Mouse (Mus musculus): ENCODE data around the gene Grin2b. TPM values are rescaled to one million over a fixed set of nuclear protein-coding genes. Genes with fewer than 3 reads are reported as not detected.

The Grin2b gene
- polyA plus RNA-seq, 1 experiment from 2014 or later: not detected

- Histone ChIP-seq H3K4me2 (replicated peaks; ENCODE audit: low read depth) (no peak overlapping the region), H3K27me3 (ENCODE audit: control insufficient read depth, insufficient read depth, low read length) (no peaks in the 10 kb centered on the region), H3K9me3 (ENCODE audit: control insufficient read depth, low read length) (no peaks in the 10 kb centered on the region), H3K9ac (ENCODE audit: low read length) (no peak overlapping the region), H3K4me3 (ENCODE audit: low read depth, low read length) (no peak overlapping the region), H3K4me1 (replicated peaks; ENCODE audit: control insufficient read depth, insufficient read depth) (no peaks in the 10 kb centered on the region), H3K27ac (replicated peaks) (no peak overlapping the region), H3K36me3 (ENCODE audit: control insufficient read depth, insufficient read depth, low read length) (no peaks in the 10 kb centered on the region)
- WGBS: 83% methylated on average over 2 of the region's 2 CpGs
- TF ChIP-seq CTCF (IDR thresholded peaks at IDR 0.05; ENCODE audit: low read depth): no peak
- TF ChIP-seq EP300 (optimal IDR thresholded peaks at IDR 0.05): no peak
- DNase-seq (ENCODE audit: low spot score): no peak
- ATAC-seq (ENCODE audit: low FRiP score, low TSS enrichment): no peak
Observed at GRCm38 (mm10) chr6:135745606-135746005, 427.7 kb downstream of the Grin2b start.

- ATAC-seq (ENCODE audit: low FRiP score, low TSS enrichment) (no peak), DNase-seq (ENCODE audit: low spot score) (no peak)
- H3K27me3 ChIP-seq (ENCODE audit: control insufficient read depth, insufficient read depth, low read length): no peaks in the 10 kb centered on the region
- TF ChIP-seq CTCF (IDR thresholded peaks at IDR 0.05; ENCODE audit: low read depth) (no peak), EP300 (optimal IDR thresholded peaks at IDR 0.05) (no peak)
- no peak overlapping the region for H3K27ac ChIP-seq (replicated peaks)
- WGBS: 92% methylated on average over 4 of the region's 4 CpGs
- no peak overlapping the region for H3K4me2 ChIP-seq (replicated peaks; ENCODE audit: low read depth)
- H3K9me3 ChIP-seq (ENCODE audit: control insufficient read depth, low read length): no peaks in the 10 kb centered on the region
- no peaks in the 10 kb centered on the region for H3K36me3 ChIP-seq (ENCODE audit: control insufficient read depth, insufficient read depth, low read length)
- H3K4me3 ChIP-seq (ENCODE audit: low read depth, low read length): no peak overlapping the region
- no peaks in the 10 kb centered on the region for H3K4me1 ChIP-seq (replicated peaks; ENCODE audit: control insufficient read depth, insufficient read depth)
- H3K9ac ChIP-seq (ENCODE audit: low read length): no peak overlapping the region
Observed at GRCm38 (mm10) chr6:135734227-135734732, 439.0 kb downstream of the Grin2b start.

- WGBS: 93% methylated on average over 5 of the region's 5 CpGs
- no peaks in the 10 kb centered on the region for H3K9me3 ChIP-seq (ENCODE audit: control insufficient read depth, low read length)
Observed at GRCm38 (mm10) chr6:135727106-135727505, 446.2 kb downstream of the Grin2b start.

GRCm38 (mm10) chr6:135721706-135722105 is 451.6 kb downstream of the Grin2b start:
- 88% methylated on average over 2 of the region's 2 CpGs for WGBS
- no peak for DNase-seq (ENCODE audit: low spot score)
- Histone ChIP-seq H3K9me3 (ENCODE audit: control insufficient read depth, low read length) (no peaks in the 10 kb centered on the region), H3K27me3 (ENCODE audit: control insufficient read depth, insufficient read depth, low read length) (no peaks in the 10 kb centered on the region), H3K4me2 (replicated peaks; ENCODE audit: low read depth) (no peak overlapping the region), H3K9ac (ENCODE audit: low read length) (no peak overlapping the region), H3K27ac (replicated peaks) (no peak overlapping the region), H3K4me3 (ENCODE audit: low read depth, low read length) (no peak overlapping the region), H3K36me3 (ENCODE audit: control insufficient read depth, insufficient read depth, low read length) (no peaks in the 10 kb centered on the region), H3K4me1 (replicated peaks; ENCODE audit: control insufficient read depth, insufficient read depth) (no peaks in the 10 kb centered on the region)
- no peak for TF ChIP-seq EP300 (optimal IDR thresholded peaks at IDR 0.05)
- TF ChIP-seq CTCF (IDR thresholded peaks at IDR 0.05; ENCODE audit: low read depth): no peak
- no peak for ATAC-seq (ENCODE audit: low FRiP score, low TSS enrichment)

More at GRCm38 (mm10) chr6:135727106-135727505, 446.2 kb downstream of the Grin2b start:
- Histone ChIP-seq H3K4me3 (ENCODE audit: low read depth, low read length) (no peak overlapping the region), H3K36me3 (ENCODE audit: control insufficient read depth, insufficient read depth, low read length) (no peaks in the 10 kb centered on the region), H3K27me3 (ENCODE audit: control insufficient read depth, insufficient read depth, low read length) (no peaks in the 10 kb centered on the region), H3K4me2 (replicated peaks; ENCODE audit: low read depth) (no peak overlapping the region), H3K9ac (ENCODE audit: low read length) (no peak overlapping the region), H3K4me1 (replicated peaks; ENCODE audit: control insufficient read depth, insufficient read depth) (no peaks in the 10 kb centered on the region), H3K27ac (replicated peaks) (no peak overlapping the region)
- ATAC-seq (ENCODE audit: low FRiP score, low TSS enrichment) (no peak), DNase-seq (ENCODE audit: low spot score) (no peak)
- no peak for TF ChIP-seq CTCF (IDR thresholded peaks at IDR 0.05; ENCODE audit: low read depth)
- TF ChIP-seq EP300 (optimal IDR thresholded peaks at IDR 0.05): no peak

- no peaks in the 10 kb centered on the region for H3K9me3 ChIP-seq (ENCODE audit: control insufficient read depth, low read length)
- no peak overlapping the region for H3K27ac ChIP-seq (replicated peaks)
- 70% methylated on average over 4 of the region's 4 CpGs for WGBS
- H3K36me3 ChIP-seq (ENCODE audit: control insufficient read depth, insufficient read depth, low read length): no peaks in the 10 kb centered on the region
- H3K4me1 ChIP-seq (replicated peaks; ENCODE audit: control insufficient read depth, insufficient read depth): no peaks in the 10 kb centered on the region
- no peak overlapping the region for H3K9ac ChIP-seq (ENCODE audit: low read length)
- DNase-seq (ENCODE audit: low spot score) (no peak), ATAC-seq (ENCODE audit: low FRiP score, low TSS enrichment) (no peak)
- no peak overlapping the region for H3K4me3 ChIP-seq (ENCODE audit: low read depth, low read length)
- H3K4me2 ChIP-seq (replicated peaks; ENCODE audit: low read depth): no peak overlapping the region
- H3K27me3 ChIP-seq (ENCODE audit: control insufficient read depth, insufficient read depth, low read length): no peaks in the 10 kb centered on the region
- TF ChIP-seq EP300 (optimal IDR thresholded peaks at IDR 0.05) (no peak), CTCF (IDR thresholded peaks at IDR 0.05; ENCODE audit: low read depth) (no peak)
Observed at GRCm38 (mm10) chr6:135714906-135715305, 458.4 kb downstream of the Grin2b start.

- DNase-seq (ENCODE audit: low spot score) (no peak), ATAC-seq (ENCODE audit: low FRiP score, low TSS enrichment) (no peak)
- Histone ChIP-seq H3K4me3 (ENCODE audit: low read depth, low read length) (no peak overlapping the region), H3K36me3 (ENCODE audit: control insufficient read depth, insufficient read depth, low read length) (no peaks in the 10 kb centered on the region), H3K4me2 (replicated peaks; ENCODE audit: low read depth) (no peak overlapping the region), H3K27me3 (ENCODE audit: control insufficient read depth, insufficient read depth, low read length) (no peaks in the 10 kb centered on the region), H3K9ac (ENCODE audit: low read length) (no peak overlapping the region), H3K9me3 (ENCODE audit: control insufficient read depth, low read length) (no peaks in the 10 kb centered on the region), H3K4me1 (replicated peaks; ENCODE audit: control insufficient read depth, insufficient read depth) (no peaks in the 10 kb centered on the region), H3K27ac (replicated peaks) (no peak overlapping the region)
- TF ChIP-seq CTCF (IDR thresholded peaks at IDR 0.05; ENCODE audit: low read depth) (no peak), EP300 (optimal IDR thresholded peaks at IDR 0.05) (no peak)
- WGBS: 75% methylated on average over 1 of the region's 1 CpGs
Observed at GRCm38 (mm10) chr6:135714236-135714635, 459.1 kb downstream of the Grin2b start.

Measured in stomach, postnatal 0 days (tissue).